Mouse (Mus musculus): ENCODE measurements around the gene Gm32717. TPM values are rescaled to one million over a fixed set of nuclear protein-coding genes. Genes with fewer than 3 reads are reported as not detected.
"Not testable (repeated sequence)": the region's sequence is repeated elsewhere in the genome, so short reads cannot be mapped to it uniquely, and the experiment has no call there.

Gene Gm32717
- polyA plus RNA-seq, 1 experiment from 2014 or later, result 0.13 TPM

- Histone ChIP-seq H3K27me3 (replicated peaks) (no peaks in the 10 kb centered on the region), H3K4me1 (no peaks in the 10 kb centered on the region), H3K27ac (no peak within 1 kb of the TSS), H3K9me3 (no peaks in the 10 kb centered on the region), H3K9ac (no peak within 1 kb of the TSS), H3K4me2 (no peak within 1 kb of the TSS), H3K4me3 (replicated peaks) (no peak within 1 kb of the TSS), H3K36me3 (no peaks in the 10 kb centered on the region)
- ATAC-seq (ENCODE audit: insufficient read depth, low FRiP score, low read depth), result no peak
- 88% methylated on average over 4 of the region's 4 CpGs for WGBS
These were observed 35.9 kb downstream of the Gm32717 start, which contains the start of gene Il22 for GRCm38 (mm10) chr10:118204642-118205041. Il22 (plus strand) TSS chr10:118204942.

GRCm38 (mm10) chr10:118195150-118195549 lies 45.4 kb downstream of the Gm32717 start:
- not testable (repeated sequence) for H3K4me2 ChIP-seq; H3K36me3 ChIP-seq; H3K9ac ChIP-seq; ATAC-seq (ENCODE audit: insufficient read depth, low FRiP score, low read depth); H3K4me1 ChIP-seq; H3K4me3 ChIP-seq (replicated peaks); H3K9me3 ChIP-seq; H3K27ac ChIP-seq; H3K27me3 ChIP-seq (replicated peaks)
- 27% methylated on average over 3 of the region's 3 CpGs for WGBS

Other genes with a start within 250 kb of the Gm32717 start
- 17.5 and 18.0 TPM in 2 replicates for gene Mdm1, start 99.0 kb downstream of the Gm32717 start, polyA plus RNA-seq (2015; fragmentation: Nextera tagmentation; extraction: Ambion mirVana)
- not detected in 2 replicates for gene Il22, start 35.8 kb downstream of the Gm32717 start, polyA plus RNA-seq (2015; fragmentation: Nextera tagmentation; extraction: Ambion mirVana)
- gene Gm32802, start 17.9 kb upstream of the Gm32717 start, polyA plus RNA-seq (2015; fragmentation: Nextera tagmentation; extraction: Ambion mirVana), result 0.13 TPM in 1 of 2 replicates, not detected in the other
- gene Iltifb, start 54.3 kb upstream of the Gm32717 start, polyA plus RNA-seq (2015; fragmentation: Nextera tagmentation; extraction: Ambion mirVana), result not detected in 2 replicates
- gene Gm9040, start 86.2 kb upstream of the Gm32717 start, polyA plus RNA-seq (2015; fragmentation: Nextera tagmentation; extraction: Ambion mirVana), result 0.05 TPM in 1 of 2 replicates, not detected in the other
- 0.05 TPM in 1 of 2 replicates, not detected in the other for gene Gm9044, start 91.6 kb upstream of the Gm32717 start, polyA plus RNA-seq (2015; fragmentation: Nextera tagmentation; extraction: Ambion mirVana)
- gene Gm9045, start 97.1 kb upstream of the Gm32717 start, polyA plus RNA-seq (2015; fragmentation: Nextera tagmentation; extraction: Ambion mirVana), result 0.09 and 0.30 TPM in 2 replicates
- gene Gm9046, start 102.5 kb upstream of the Gm32717 start, polyA plus RNA-seq (2015; fragmentation: Nextera tagmentation; extraction: Ambion mirVana), result not detected in 2 replicates
- 0.05 TPM in 1 of 2 replicates, not detected in the other for gene Gm9048, start 107.9 kb upstream of the Gm32717 start, polyA plus RNA-seq (2015; fragmentation: Nextera tagmentation; extraction: Ambion mirVana)
- 0.09 and 0.30 TPM in 2 replicates for gene Gm9049, start 113.3 kb upstream of the Gm32717 start, polyA plus RNA-seq (2015; fragmentation: Nextera tagmentation; extraction: Ambion mirVana)
- gene Ifng, start 200.3 kb upstream of the Gm32717 start, polyA plus RNA-seq (2015; fragmentation: Nextera tagmentation; extraction: Ambion mirVana), result not detected in 2 replicates

Measured in stomach, embryonic 15.5 days (tissue).